12 mouse cellular contexts compared by ENCODE assay signal in genomic region chr10:95550506-95550905, GRCm38 (mm10). TPM values are rescaled to one million over a fixed set of nuclear protein-coding genes. Genes with fewer than 3 reads are reported as not detected.
A peak's percentile ranks its signal among the peaks of the same experiment; 100 is the strongest.
DNase-seq lines count a peak whose midpoint lies in the region; ATAC-seq and TF ChIP-seq lines count a peak whose summit lies in the region.
"Had no signal": no experiment of that assay in that cellular context is flagged by ENCODE, and none has a peak within 500 bp of the region (broad histone marks: within the 10 kb centered on the region; RNA-seq: fewer than 3 reads in every experiment).

No protein-coding gene starts in this region.

- H3K27ac ChIP-seq in embryonic facial prominence, embryonic 11.5 days (replicated peaks; ENCODE audit: low read depth, low read length) = no peak overlapping the region
- no peak overlapping the region for H3K27ac ChIP-seq in embryonic facial prominence, embryonic 10.5 days (replicated peaks)
- no peak overlapping the region for H3K27ac ChIP-seq in liver, adult 2 months (replicated peaks; ENCODE audit: insufficient read depth, low read depth, low read length)
- no peak overlapping the region for H3K27ac ChIP-seq in liver, embryonic 12.5 days
- H3K27ac ChIP-seq in MEL (ENCODE audit: control insufficient read depth, low read depth, low read length) = no peak overlapping the region
- H3K27ac ChIP-seq in kidney, embryonic 15.5 days = no peak overlapping the region
- H3K27ac ChIP-seq: embryonic facial prominence, embryonic 15.5 days; limb, embryonic 15.5 days; stomach, embryonic 15.5 days had no signal

- H3K9ac ChIP-seq in embryonic facial prominence, embryonic 11.5 days (replicated peaks; ENCODE audit: low read length) = no peak overlapping the region
- no peak overlapping the region for H3K9ac ChIP-seq in liver, adult 2 months (ENCODE audit: low read depth, low read length)
- no peak overlapping the region for H3K9ac ChIP-seq in liver, embryonic 12.5 days
- H3K9ac ChIP-seq in MEL (ENCODE audit: control insufficient read depth, low read depth, low read length, poor library complexity, severe bottlenecking) = no peak overlapping the region
- no peak overlapping the region for H3K9ac ChIP-seq in kidney, embryonic 15.5 days
- H3K9ac ChIP-seq: embryonic facial prominence, embryonic 15.5 days; heart, embryonic 12.5 days; limb, embryonic 15.5 days; stomach, embryonic 15.5 days had no signal

- ATAC-seq in embryonic facial prominence, embryonic 11.5 days (replicated peaks; ENCODE audit: insufficient number of reproducible peaks, low FRiP score, low TSS enrichment, low read depth) = no peak
- no peak for ATAC-seq in liver, embryonic 12.5 days
- ATAC-seq in kidney, embryonic 15.5 days (replicated peaks; ENCODE audit: low FRiP score) = no peak

- no peaks in the 10 kb centered on the region for H3K27me3 ChIP-seq in embryonic facial prominence, embryonic 11.5 days (ENCODE audit: control insufficient read depth, insufficient read depth, low read length)
- no peaks in the 10 kb centered on the region for H3K27me3 ChIP-seq in embryonic facial prominence, embryonic 10.5 days (replicated peaks; ENCODE audit: low read depth, poor library complexity, severe bottlenecking)
- H3K27me3 ChIP-seq in liver, adult 2 months (ENCODE audit: control insufficient read depth, insufficient read depth, low read length) = no peaks in the 10 kb centered on the region
- H3K27me3 ChIP-seq in liver, embryonic 12.5 days (replicated peaks) = no peaks in the 10 kb centered on the region
- no peaks in the 10 kb centered on the region for H3K27me3 ChIP-seq in MEL (ENCODE audit: control insufficient read depth in 1 of 2, insufficient read depth in 2 of 2, low read length in 2 of 2)
- no peaks in the 10 kb centered on the region for H3K27me3 ChIP-seq in kidney, embryonic 15.5 days
- H3K27me3 ChIP-seq: embryonic facial prominence, embryonic 15.5 days; heart, embryonic 12.5 days; limb, embryonic 15.5 days; stomach, embryonic 15.5 days had no signal

- H3K4me1 ChIP-seq in embryonic facial prominence, embryonic 11.5 days (ENCODE audit: control insufficient read depth, insufficient read depth, low read length) = no peaks in the 10 kb centered on the region
- H3K4me1 ChIP-seq in embryonic facial prominence, embryonic 10.5 days = no peaks in the 10 kb centered on the region
- H3K4me1 ChIP-seq in liver, adult 2 months (ENCODE audit: control insufficient read depth, insufficient read depth, low read length) = peaks cover 12% of the 10 kb centered on the region
- peaks cover 28% of the 10 kb centered on the region for H3K4me1 ChIP-seq in liver, embryonic 12.5 days
- no peaks in the 10 kb centered on the region for H3K4me1 ChIP-seq in MEL (ENCODE audit: control insufficient read depth in 1 of 2, insufficient read depth in 2 of 2, low read length in 2 of 2)
- 0 out of 2 replicates have a peak, but pooled peaks cover 6% of the 10 kb centered on the region for H3K4me1 ChIP-seq in kidney, embryonic 15.5 days
- H3K4me1 ChIP-seq: embryonic facial prominence, embryonic 15.5 days; stomach, embryonic 15.5 days had no signal

- peak; percentile 34 for DNase-seq in embryonic facial prominence, embryonic 11.5 days (ENCODE audit: low spot score)
- DNase-seq in embryonic facial prominence, embryonic 10.5 days (ENCODE audit: low spot score) = no peak
- DNase-seq in liver, adult 2 months (ENCODE audit: extremely low read depth, low read depth, low spot score) = no peak
- DNase-seq in MEL (ENCODE audit: low read depth, low spot score) = peak; percentile 64
- peak; percentile 72 for DNase-seq in naive thymus-derived CD4-positive, alpha-beta T cell, adult 2 months (ENCODE audit: low read depth)
- DNase-seq in frontal cortex, postnatal 14 days (ENCODE audit: low spot score in 2 of 2) = no peak

- 73% methylated on average over 1 of the region's 1 CpGs for WGBS in embryonic facial prominence, embryonic 11.5 days
- WGBS in embryonic facial prominence, embryonic 10.5 days = 72% methylated on average over 1 of the region's 1 CpGs
- WGBS in liver, adult 2 months = 74% methylated on average over 1 of the region's 1 CpGs
- WGBS in liver, embryonic 12.5 days (ENCODE audit: insufficient replicate concordance) = 47% methylated on average over 1 of the region's 1 CpGs
- WGBS in kidney, embryonic 15.5 days = 61% methylated on average over 1 of the region's 1 CpGs

- peak; percentile 97 for TF ChIP-seq RAD21 in MEL (IDR thresholded peaks at IDR 0.05; ENCODE audit: low read depth, low read length)

- TF ChIP-seq CTCF in liver, adult 2 months (IDR thresholded peaks at IDR 0.05; ENCODE audit: low read depth, low read length) = peak; percentile 57
- peak; percentile 33 to 79 (median 43); a peak in 5 of 6 replicates for TF ChIP-seq CTCF in MEL (IDR thresholded peaks at IDR 0.05 in 2 of 3, conservative IDR thresholded peaks at IDR 0.05 in 1 of 3; ENCODE audit: control insufficient read depth in 1 of 3, insufficient read depth in 1 of 3, low read depth in 2 of 3, low read length in 3 of 3, poor library complexity in 1 of 3, severe bottlenecking in 1 of 3)

- H3K36me3 ChIP-seq in embryonic facial prominence, embryonic 11.5 days (replicated peaks; ENCODE audit: control insufficient read depth, insufficient read depth, low read depth, low read length) = no peaks in the 10 kb centered on the region
- H3K36me3 ChIP-seq in embryonic facial prominence, embryonic 10.5 days (replicated peaks) = peaks cover 83% of the 10 kb centered on the region
- H3K36me3 ChIP-seq in liver, adult 2 months (ENCODE audit: control insufficient read depth, insufficient read depth, low read length) = peaks cover 47% of the 10 kb centered on the region
- H3K36me3 ChIP-seq in liver, embryonic 12.5 days = peaks cover 97% of the 10 kb centered on the region
- H3K36me3 ChIP-seq in MEL (ENCODE audit: control insufficient read depth in 1 of 2, insufficient read depth in 2 of 2, low read length in 2 of 2) = peaks cover 0 to 3% of the 10 kb centered on the region in 2 experiments; a peak in 2 of 4 replicates
- H3K36me3 ChIP-seq in kidney, embryonic 15.5 days = peaks cover 62% of the 10 kb centered on the region

- no peaks in the 10 kb centered on the region for H3K9me3 ChIP-seq in embryonic facial prominence, embryonic 11.5 days (replicated peaks; ENCODE audit: control insufficient read depth, low read length)
- no peaks in the 10 kb centered on the region for H3K9me3 ChIP-seq in embryonic facial prominence, embryonic 10.5 days
- H3K9me3 ChIP-seq in liver, embryonic 12.5 days (replicated peaks) = no peaks in the 10 kb centered on the region
- no peaks in the 10 kb centered on the region for H3K9me3 ChIP-seq in MEL (replicated peaks; ENCODE audit: insufficient read depth, low read length)
- no peaks in the 10 kb centered on the region for H3K9me3 ChIP-seq in kidney, embryonic 15.5 days (replicated peaks)
- H3K9me3 ChIP-seq: embryonic facial prominence, embryonic 15.5 days; heart, embryonic 12.5 days; limb, embryonic 15.5 days; stomach, embryonic 15.5 days had no signal

- no peak overlapping the region for H3K4me2 ChIP-seq in embryonic facial prominence, embryonic 11.5 days (ENCODE audit: low read depth, low read length)
- no peak overlapping the region for H3K4me2 ChIP-seq in liver, embryonic 12.5 days
- no peak overlapping the region for H3K4me2 ChIP-seq in kidney, embryonic 15.5 days
- H3K4me2 ChIP-seq: embryonic facial prominence, embryonic 15.5 days; heart, embryonic 12.5 days; limb, embryonic 15.5 days; stomach, embryonic 15.5 days had no signal

- no peak overlapping the region for H3K4me3 ChIP-seq in embryonic facial prominence, embryonic 11.5 days (ENCODE audit: low read depth, low read length)
- H3K4me3 ChIP-seq in embryonic facial prominence, embryonic 10.5 days = no peak overlapping the region
- H3K4me3 ChIP-seq in liver, adult 2 months (ENCODE audit: insufficient read depth, low read depth, low read length) = no peak overlapping the region
- no peak overlapping the region for H3K4me3 ChIP-seq in liver, embryonic 12.5 days
- H3K4me3 ChIP-seq in MEL (ENCODE audit: control insufficient read depth in 1 of 2, insufficient read depth in 1 of 2, low read depth in 2 of 2, low read length in 2 of 2) = no peak overlapping the region
- no peak overlapping the region for H3K4me3 ChIP-seq in kidney, embryonic 15.5 days (replicated peaks)
- H3K4me3 ChIP-seq: embryonic facial prominence, embryonic 15.5 days; heart, embryonic 12.5 days; limb, embryonic 15.5 days; stomach, embryonic 15.5 days had no signal

- no peak for TF ChIP-seq EP300 in MEL (IDR thresholded peaks at IDR 0.05; ENCODE audit: low read depth in 1 of 2, low read length in 2 of 2)

- TF ChIP-seq POLR2A in liver, adult 2 months (IDR thresholded peaks at IDR 0.05; ENCODE audit: extremely low read depth, insufficient read depth, low read length) = no peak
- TF ChIP-seq POLR2A in MEL (IDR thresholded peaks at IDR 0.05; ENCODE audit: control insufficient read depth in 1 of 2, insufficient read depth in 1 of 2, low read depth in 1 of 2, low read length in 2 of 2, poor library complexity in 1 of 2) = no peak

- peaks cover 21% of the 10 kb centered on the region for H3K79me2 ChIP-seq in liver, adult 2 months (ENCODE audit: control insufficient read depth, insufficient read depth, low read length)
- no peaks in the 10 kb centered on the region; the same call in 1 of the 2 replicates for H3K79me2 ChIP-seq in MEL (ENCODE audit: control insufficient read depth, insufficient read depth, low read length, poor library complexity)

RNA-seq across cellular contexts. Expression of gene Nudt4, which starts 13.4 kb away (rescaled TPM):
- 132 and 142 TPM in 2 replicates for polyA plus RNA-seq in embryonic facial prominence, embryonic 11.5 days (2014; fragmentation: Nextera tagmentation; extraction: Ambion mirVana)
- 79.4 and 82.9 TPM in 2 replicates for polyA plus RNA-seq in embryonic facial prominence, embryonic 10.5 days (2016; fragmentation: Nextera tagmentation; extraction: Ambion mirVana)
- total RNA-seq in liver, adult 2 months (2014; rRNA removed) = 88.2 and 91.5 TPM in 2 replicates
- 36.7 and 37.2 TPM in 2 replicates for polyA plus RNA-seq in liver, adult 2 months (2012; rRNA removed)
- polyA plus RNA-seq in liver, embryonic 12.5 days (2016; fragmentation: Nextera tagmentation; extraction: Ambion mirVana) = 130 and 134 TPM in 2 replicates
- 21.1 and 26.6 TPM in 2 replicates for total RNA-seq in MEL (2012; rRNA removed)
- 10 to 100 TPM in 1 of 2 experiments, not detected in 1; 35.7 TPM for polyA plus RNA-seq in MEL (2012; ENCODE audit: insufficient read depth in 1 of 2, insufficient read length in 2 of 2, low read depth in 1 of 2, low replicate concordance in 2 of 2, missing spikeins in 1 of 2)
- 113 and 125 TPM in 2 replicates for polyA plus RNA-seq in kidney, embryonic 15.5 days (2015; fragmentation: Nextera tagmentation; extraction: Ambion mirVana)

RNA-seq across cellular contexts. Expression of gene Ube2n, which starts 35.6 kb away (rescaled TPM):
- 448 and 468 TPM in 2 replicates for polyA plus RNA-seq in embryonic facial prominence, embryonic 11.5 days (2014; fragmentation: Nextera tagmentation; extraction: Ambion mirVana)
- polyA plus RNA-seq in embryonic facial prominence, embryonic 10.5 days (2016; fragmentation: Nextera tagmentation; extraction: Ambion mirVana) = 439 and 441 TPM in 2 replicates
- total RNA-seq in liver, adult 2 months (2014; rRNA removed) = 29.6 and 34.1 TPM in 2 replicates
- 19.1 and 19.2 TPM in 2 replicates for polyA plus RNA-seq in liver, adult 2 months (2012; rRNA removed)
- polyA plus RNA-seq in liver, embryonic 12.5 days (2016; fragmentation: Nextera tagmentation; extraction: Ambion mirVana) = 191 and 193 TPM in 2 replicates
- 80.6 and 105 TPM in 2 replicates for total RNA-seq in MEL (2012; rRNA removed)
- polyA plus RNA-seq in MEL (2012; ENCODE audit: insufficient read depth in 1 of 2, insufficient read length in 2 of 2, low read depth in 1 of 2, low replicate concordance in 2 of 2, missing spikeins in 1 of 2) = 100 to 1,000 TPM; 212 to 571 TPM
- polyA plus RNA-seq in kidney, embryonic 15.5 days (2015; fragmentation: Nextera tagmentation; extraction: Ambion mirVana) = 347 and 381 TPM in 2 replicates

RNA-seq across cellular contexts. Expression of gene Mrpl42, which starts 48.8 kb away (rescaled TPM):
- polyA plus RNA-seq in embryonic facial prominence, embryonic 11.5 days (2014; fragmentation: Nextera tagmentation; extraction: Ambion mirVana) = 340 and 341 TPM in 2 replicates
- 364 and 380 TPM in 2 replicates for polyA plus RNA-seq in embryonic facial prominence, embryonic 10.5 days (2016; fragmentation: Nextera tagmentation; extraction: Ambion mirVana)
- total RNA-seq in liver, adult 2 months (2014; rRNA removed) = 84.1 and 98.5 TPM in 2 replicates
- polyA plus RNA-seq in liver, adult 2 months (2012; rRNA removed) = 73.1 and 78.5 TPM in 2 replicates
- polyA plus RNA-seq in liver, embryonic 12.5 days (2016; fragmentation: Nextera tagmentation; extraction: Ambion mirVana) = 248 and 264 TPM in 2 replicates
- total RNA-seq in MEL (2012; rRNA removed) = 187 and 212 TPM in 2 replicates
- polyA plus RNA-seq in MEL (2012; ENCODE audit: insufficient read depth in 1 of 2, insufficient read length in 2 of 2, low read depth in 1 of 2, low replicate concordance in 2 of 2, missing spikeins in 1 of 2) = 1,000 to 10,000 TPM in 1 of 2 experiments, 100 to 1,000 TPM in 1; 298 to 1,026 TPM
- 337 and 354 TPM in 2 replicates for polyA plus RNA-seq in kidney, embryonic 15.5 days (2015; fragmentation: Nextera tagmentation; extraction: Ambion mirVana)

Comparison
In these comparisons a context has a peak if more than half of its experiments do, and no peak if none do; other contexts are left out.
1. DNase-seq: peak in embryonic facial prominence, embryonic 11.5 days (single experiment), MEL (single experiment) and naive thymus-derived CD4-positive, alpha-beta T cell, adult 2 months (single experiment); none in embryonic facial prominence, embryonic 10.5 days (single experiment), liver, adult 2 months (single experiment) and frontal cortex, postnatal 14 days (0 of 2).